Mouse (Mus musculus) small intestine, adult 2 months (tissue): Measurements from ENCODE around the gene Dhx34.

Source experiments
- CTCF ChIP-seq: fragments of 200-500 bp; IDR thresholded peaks from 2 replicates; pipeline ENCODE4 v1.5.1; 2012; ENCODE audit warnings: low read depth, mild to moderate bottlenecking, control low read depth, inconsistent platforms, low read length, moderate library complexity, mixed read lengths; ENCODE audit not compliant: insufficient replicate concordance, insufficient read length; ENCODE audit errors: extremely low read depth
- POLR2A ChIP-seq: fragments of 200-500 bp; IDR thresholded peaks from 2 replicates; pipeline ENCODE4 v1.6.1; 2012; ENCODE audit warnings: low read depth, mild to moderate bottlenecking, control low read depth, inconsistent platforms, low read length, moderate library complexity

DNA sequence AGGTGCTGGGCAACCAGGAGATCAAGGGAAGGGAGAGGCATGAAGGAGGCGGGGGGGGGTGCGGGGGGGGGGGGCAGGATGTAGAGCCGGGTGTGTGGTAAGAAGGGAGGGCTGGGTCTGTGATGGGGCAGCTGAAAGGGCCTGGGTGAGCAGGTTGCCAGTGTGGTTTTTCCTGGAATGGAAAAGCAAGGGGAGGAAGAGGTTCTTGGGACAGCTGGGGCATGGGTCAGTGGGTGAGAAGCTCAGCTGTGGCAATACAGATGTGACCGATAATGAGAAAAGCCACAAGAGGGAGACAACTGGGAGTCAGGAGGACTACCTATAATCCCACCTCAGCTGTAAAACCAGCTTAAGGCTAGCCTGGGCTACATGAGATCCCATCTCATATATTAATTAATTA, 24.1 kb upstream of the Dhx34 start:
- no peak for TF ChIP-seq POLR2A
- TF ChIP-seq CTCF, result no peak
